ENCODE assay signal across 11 mouse cellular contexts in genomic region chrX:112903631-112904410, GRCm38 (mm10).
DNase-seq lines count a peak whose midpoint lies in the region; ATAC-seq and TF ChIP-seq lines count a peak whose summit lies in the region.
"Had no signal": no experiment of that assay in that cellular context is flagged by ENCODE, and none has a peak within 500 bp of the region (broad histone marks: within the 10 kb centered on the region; RNA-seq: fewer than 3 reads in every experiment).

No protein-coding gene starts in this region.

- no peak for TF ChIP-seq POLR2A in cortical plate, adult 2 months (IDR thresholded peaks at IDR 0.05; ENCODE audit: extremely low read depth, insufficient read depth, low read length)

- DNase-seq in CD4-positive, CD25-positive, alpha-beta regulatory T cell, adult 2 months (ENCODE audit: low read depth, low spot score), result peak; percentile 12
- DNase-seq in kidney, postnatal 0 days (ENCODE audit: low spot score), result peak; percentile 14
- DNase-seq in kidney, postnatal 25 days, result no peak
- peak; percentile 49 for DNase-seq in A20 (ENCODE audit: low read depth, low spot score)
- DNase-seq in ovary, postnatal 10 days (ENCODE audit: low spot score), result no peak
- no peak for DNase-seq in left cerebral cortex, postnatal 10 days (ENCODE audit: extremely low spot score in 1 of 2, low spot score in 2 of 2)
- DNase-seq: layer of hippocampus, adult 9-11 months; right cerebral cortex, postnatal 4 days had no signal

- TF ChIP-seq CTCF in kidney, postnatal 0 days (IDR thresholded peaks at IDR 0.05; ENCODE audit: low read depth), result peak; percentile 64
- TF ChIP-seq CTCF in cortical plate, adult 2 months (IDR thresholded peaks at IDR 0.05; ENCODE audit: extremely low read depth, insufficient read depth, low read length), result 0 out of 2 replicates have a peak, but pooled peaks have one; percentile 1

- no peak overlapping the region for H3K9ac ChIP-seq in kidney, postnatal 0 days (ENCODE audit: low read depth, low read length)
- H3K9ac ChIP-seq: midbrain, embryonic 12.5 days had no signal

- H3K4me3 ChIP-seq in kidney, postnatal 0 days (replicated peaks; ENCODE audit: low read depth, low read length), result no peak overlapping the region
- no peak overlapping the region for H3K4me3 ChIP-seq in cortical plate, adult 2 months (ENCODE audit: insufficient read depth, low read length)
- H3K4me3 ChIP-seq: midbrain, embryonic 12.5 days had no signal

- no peaks in the 10 kb centered on the region for H3K4me1 ChIP-seq in kidney, postnatal 0 days (replicated peaks; ENCODE audit: insufficient read depth, low read length)
- H3K4me1 ChIP-seq in cortical plate, adult 2 months (ENCODE audit: control insufficient read depth, insufficient read depth, low read length), result no peaks in the 10 kb centered on the region
- H3K4me1 ChIP-seq: midbrain, embryonic 12.5 days had no signal

- intact Hi-C loops in left cerebral cortex, postnatal 10 days (cut with DNase I), result loop anchor here (2.0 to 5.0 kb wide), 3 partner anchors 379 to 537 kb away; no protein-coding TSS in a partner anchor

- no peaks in the 10 kb centered on the region for H3K27me3 ChIP-seq in kidney, postnatal 0 days (ENCODE audit: insufficient read depth, low read length)
- H3K27me3 ChIP-seq: midbrain, embryonic 12.5 days had no signal

- no peak overlapping the region for H3K4me2 ChIP-seq in kidney, postnatal 0 days (ENCODE audit: low read length)
- H3K4me2 ChIP-seq: midbrain, embryonic 12.5 days had no signal

- no peak for ATAC-seq in CD4-positive, CD25-positive, alpha-beta regulatory T cell, adult 4 months
- ATAC-seq in kidney, postnatal 0 days (replicated peaks; ENCODE audit: low FRiP score, low read depth), result no peak

- H3K9me3 ChIP-seq in kidney, postnatal 0 days (replicated peaks; ENCODE audit: low read length), result no peaks in the 10 kb centered on the region
- H3K9me3 ChIP-seq: midbrain, embryonic 12.5 days had no signal

- no peak overlapping the region for H3K27ac ChIP-seq in kidney, postnatal 0 days
- no peak overlapping the region for H3K27ac ChIP-seq in cortical plate, adult 2 months (ENCODE audit: insufficient read depth, low read length)
- H3K27ac ChIP-seq: midbrain, embryonic 12.5 days had no signal

- H3K36me3 ChIP-seq in kidney, postnatal 0 days (ENCODE audit: insufficient read depth, low read length), result no peaks in the 10 kb centered on the region
- H3K36me3 ChIP-seq: midbrain, embryonic 12.5 days had no signal

- 44% methylated on average over 11 of the region's 11 CpGs for WGBS in kidney, postnatal 0 days

Comparison
In these comparisons a context has a peak if more than half of its experiments do, and no peak if none do; other contexts are left out.
1. DNase-seq: peak in CD4-positive, CD25-positive, alpha-beta regulatory T cell, adult 2 months (single experiment), kidney, postnatal 0 days (single experiment) and A20 (single experiment); none in kidney, postnatal 25 days (0 of 2), ovary, postnatal 10 days (single experiment) and left cerebral cortex, postnatal 10 days (0 of 2).